Mouse (Mus musculus) heart, adult 2 months (tissue): Measurements from ENCODE around the gene Camk2b.

Source experiments
- CTCF ChIP-seq: fragments of 200-600 bp; IDR thresholded peaks from 2 replicates; pipeline ENCODE4 v1.8.1; 2022; ENCODE audit warnings: antibody characterized with exemption, mild to moderate bottlenecking, moderate library complexity
- EP300 ChIP-seq: fragments of 200-500 bp; IDR thresholded peaks from 2 replicates; pipeline ENCODE4 v1.6.1; 2011; ENCODE audit warnings: low read depth, low read length, control low read depth; ENCODE audit not compliant: insufficient read depth
- POLR2A ChIP-seq: fragments of 200-500 bp; IDR thresholded peaks from 2 replicates; pipeline ENCODE4 v1.6.1; 2011; ENCODE audit warnings: mild to moderate bottlenecking, low read depth, low read length, control low read depth; ENCODE audit not compliant: insufficient read depth

DNA sequence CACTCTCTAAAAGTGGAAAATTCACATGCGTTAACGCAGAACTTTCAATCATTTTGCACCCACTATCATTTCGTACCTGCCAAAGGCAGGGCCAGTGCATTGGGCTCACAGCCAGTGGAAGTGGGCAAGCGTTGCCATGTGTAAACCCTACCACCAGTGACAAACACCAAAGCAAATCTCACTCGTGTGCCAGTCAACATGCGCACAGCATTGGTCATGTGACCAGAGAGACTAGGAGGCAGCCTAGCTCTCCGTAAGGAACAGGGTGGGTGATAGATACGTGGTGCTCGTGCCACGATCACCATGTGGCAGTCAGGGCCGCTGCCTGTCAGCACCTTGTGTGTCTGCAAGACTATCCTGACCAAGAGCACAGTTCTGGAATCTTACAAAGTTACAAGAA lies 3.8 kb downstream of the Camk2b start:
- no peak for TF ChIP-seq CTCF
- TF ChIP-seq POLR2A = no peak
- TF ChIP-seq EP300 = no peak
